Mouse (Mus musculus) MEL (cell line): Measurements from ENCODE around the gene Gstt3.

ENCODE experiments used
- BHLHE40 ChIP-seq: IDR thresholded peaks from 2 replicates; pipeline ENCODE4 v1.6.1; 2012; ENCODE audit warnings: low read depth, mild to moderate bottlenecking, inconsistent platforms, low read length, improper control_type of control experiment, borderline replicate concordance
- CTCF ChIP-seq, 3 experiments: IDR thresholded peaks in 2 of 3; conservative IDR thresholded peaks in 1 of 3; 2 replicates each; pipeline ENCODE4 v1.5.1; 2011 to 2012; ENCODE audit warnings: low read length in 3 of 3, low read depth in 2 of 3, mild to moderate bottlenecking in 2 of 3, improper control_type of control experiment in 1 of 3, inconsistent platforms in 1 of 3, mixed read lengths in 1 of 3, moderate library complexity in 1 of 3; ENCODE audit not compliant: control insufficient read depth in 1 of 3, insufficient read depth in 1 of 3, poor library complexity in 1 of 3, severe bottlenecking in 1 of 3
- EP300 ChIP-seq, 2 experiments: IDR thresholded peaks; 2 replicates each; pipeline ENCODE4 v1.6.1; 2011; ENCODE audit warnings: improper control_type of control experiment in 2 of 2, low read length in 2 of 2, low read depth in 1 of 2, mild to moderate bottlenecking in 1 of 2
- GABPA ChIP-seq: IDR thresholded peaks from 2 replicates; pipeline ENCODE4 v1.6.1; 2012; ENCODE audit warnings: low read depth, mild to moderate bottlenecking, inconsistent platforms, low read length, improper control_type of control experiment, moderate library complexity
- MAX ChIP-seq: IDR thresholded peaks from 2 replicates; pipeline ENCODE4 v1.6.1; 2011; ENCODE audit warnings: low read length, improper control_type of control experiment
- MAZ ChIP-seq: IDR thresholded peaks from 2 replicates; pipeline ENCODE4 v1.6.1; 2012; ENCODE audit warnings: low read depth, mild to moderate bottlenecking, inconsistent platforms, low read length, improper control_type of control experiment
- NELFE ChIP-seq: IDR thresholded peaks from 2 replicates; pipeline ENCODE4 v1.6.1; 2011; ENCODE audit warnings: low read depth, low read length, improper control_type of control experiment
- POLR2A ChIP-seq, 2 experiments: IDR thresholded peaks; 2 replicates each; pipeline ENCODE4 v1.6.1; 2011 to 2012; ENCODE audit warnings: low read length in 2 of 2, mild to moderate bottlenecking in 2 of 2, control low read depth in 1 of 2, improper control_type of control experiment in 1 of 2, low read depth in 1 of 2, moderate library complexity in 1 of 2; ENCODE audit not compliant: control insufficient read depth in 1 of 2, insufficient read depth in 1 of 2, poor library complexity in 1 of 2
- TBP ChIP-seq: IDR thresholded peaks from 2 replicates; pipeline ENCODE4 v1.8.0; 2011; ENCODE audit warnings: low read depth, low read length, improper control_type of control experiment
- TCF12 ChIP-seq: IDR thresholded peaks from 2 replicates; pipeline ENCODE4 v1.6.1; 2014; ENCODE audit warnings: low read depth, mild to moderate bottlenecking, inconsistent platforms, low read length, improper control_type of control experiment, moderate library complexity
- ZMIZ1 ChIP-seq: IDR thresholded peaks from 2 replicates; pipeline ENCODE4 v1.6.1; 2012; ENCODE audit warnings: low read depth, mild to moderate bottlenecking, inconsistent platforms, low read length, improper control_type of control experiment, moderate library complexity

DNA sequence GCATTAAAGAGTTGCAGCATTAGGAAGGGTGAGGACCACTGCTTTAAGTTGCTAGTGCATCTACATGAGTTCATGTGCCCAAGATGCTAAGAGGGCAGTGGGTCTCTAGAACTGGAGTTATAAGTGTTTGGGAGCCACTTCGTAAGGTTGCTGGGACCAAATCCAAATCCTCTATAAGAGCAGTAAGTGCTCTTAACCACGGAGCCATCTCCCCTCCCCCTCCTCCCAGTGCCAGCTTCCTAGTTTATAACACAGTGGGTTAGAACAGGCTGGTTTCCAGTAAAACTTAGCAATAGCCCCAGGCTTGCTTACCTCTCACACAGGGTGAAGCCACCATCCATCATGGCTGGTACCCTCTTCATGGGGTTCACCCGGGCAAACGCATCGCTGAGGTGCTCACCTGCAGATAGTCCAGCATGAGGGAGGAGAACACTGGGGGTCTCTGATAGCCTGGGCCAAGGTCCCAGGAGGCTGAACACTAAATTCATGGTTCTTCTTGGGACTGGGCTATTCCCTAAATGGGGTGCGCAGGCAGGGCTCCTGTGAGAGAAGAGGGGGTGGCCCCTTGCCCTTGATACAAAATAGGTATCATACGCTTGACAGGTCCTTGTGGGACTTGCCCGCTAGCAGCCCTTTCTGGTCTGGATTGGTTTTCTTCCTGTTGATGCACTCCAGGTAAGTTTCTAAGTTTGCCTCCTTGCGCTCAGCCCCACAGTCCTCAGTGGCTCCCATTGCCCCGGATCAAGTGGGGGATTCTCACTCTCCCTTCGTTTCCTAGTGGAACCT lies 15.7 kb upstream of the Gstt3 start:
- TF ChIP-seq TBP (no peak), CTCF (IDR thresholded peaks at IDR 0.05 in 2 of 3, conservative IDR thresholded peaks at IDR 0.05 in 1 of 3; ENCODE audit: control insufficient read depth in 1 of 3, insufficient read depth in 1 of 3, low read depth in 2 of 3, low read length in 3 of 3, poor library complexity in 1 of 3, severe bottlenecking in 1 of 3) (no peak), POLR2A (IDR thresholded peaks at IDR 0.05; ENCODE audit: control insufficient read depth in 1 of 2, insufficient read depth in 1 of 2, low read depth in 1 of 2, low read length in 2 of 2, poor library complexity in 1 of 2) (no peak), ZMIZ1 (no peak), NELFE (no peak), MAX (no peak), EP300 (IDR thresholded peaks at IDR 0.05; ENCODE audit: low read depth in 1 of 2, low read length in 2 of 2) (no peak), GABPA (no peak), TCF12 (no peak), MAZ (no peak), BHLHE40 (no peak)
